In the genomic region with DNA sequence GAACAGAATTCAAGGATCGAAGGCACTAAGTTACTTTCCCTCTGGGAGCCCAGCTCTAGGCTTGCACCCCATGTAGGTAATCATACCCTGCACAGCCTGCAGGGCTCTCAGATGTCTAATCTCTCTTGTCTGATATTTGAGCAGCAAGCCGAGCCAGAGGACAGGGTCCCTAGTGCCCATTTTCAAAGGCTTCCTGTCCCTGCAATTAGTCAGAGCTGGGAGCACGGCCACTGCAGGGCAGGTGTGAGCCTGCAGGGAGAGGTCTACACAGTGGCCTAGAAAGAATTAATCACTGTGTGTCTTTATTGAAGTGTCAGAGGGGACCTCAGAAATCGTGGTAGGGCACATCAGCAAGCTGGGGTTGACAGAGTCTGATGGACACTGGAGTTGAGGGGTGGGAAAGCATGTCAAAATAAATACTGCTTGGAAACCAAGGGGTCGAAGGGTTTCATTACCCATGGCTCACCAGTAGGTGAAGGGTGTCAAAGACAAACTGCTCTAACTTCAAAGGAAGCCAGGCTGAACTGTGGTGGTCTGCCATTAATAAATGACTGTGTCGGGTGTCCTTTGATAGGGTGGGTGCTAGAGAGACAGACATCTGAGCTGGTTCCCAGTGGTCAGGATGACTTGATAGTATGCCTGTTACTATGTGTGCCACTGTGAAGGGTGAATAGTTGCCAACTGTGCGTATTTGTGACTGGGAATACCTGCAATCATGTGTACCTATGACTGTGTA, we compare ENCODE assay signal across 16 mouse cellular contexts. TPM values are rescaled to one million over a fixed set of nuclear protein-coding genes. Genes with fewer than 3 reads are reported as not detected.
DNase-seq lines count a peak whose midpoint lies in the region; ATAC-seq lines count a peak whose summit lies in the region.
"Had no signal": no experiment of that assay in that cellular context is flagged by ENCODE, and none has a peak within 500 bp of the region (broad histone marks: within the 10 kb centered on the region; RNA-seq: fewer than 3 reads in every experiment).

No protein-coding gene starts in this region.

- H3K4me2 ChIP-seq in hindbrain, embryonic 16.5 days (ENCODE audit: low read length) = no peak overlapping the region
- H3K4me2 ChIP-seq in embryonic facial prominence, embryonic 11.5 days (ENCODE audit: low read depth, low read length) = no peak overlapping the region
- no peak overlapping the region for H3K4me2 ChIP-seq in neural tube, embryonic 14.5 days (ENCODE audit: low read depth, low read length)
- H3K4me2 ChIP-seq: embryonic facial prominence, embryonic 13.5 days; heart, embryonic 15.5 days; liver, embryonic 13.5 days; lung, embryonic 15.5 days had no signal

- no peaks in the 10 kb centered on the region for H3K27me3 ChIP-seq in hindbrain, embryonic 10.5 days (ENCODE audit: insufficient read depth, poor library complexity, severe bottlenecking)
- no peaks in the 10 kb centered on the region for H3K27me3 ChIP-seq in hindbrain, embryonic 16.5 days (replicated peaks; ENCODE audit: control insufficient read depth, insufficient read depth, low read length)
- peaks cover 9% of the 10 kb centered on the region for H3K27me3 ChIP-seq in megakaryocyte, embryonic 14.5 days (replicated peaks)
- no peaks in the 10 kb centered on the region for H3K27me3 ChIP-seq in embryonic facial prominence, embryonic 11.5 days (ENCODE audit: control insufficient read depth, insufficient read depth, low read length)
- no peaks in the 10 kb centered on the region for H3K27me3 ChIP-seq in neural tube, embryonic 14.5 days (ENCODE audit: control insufficient read depth, insufficient read depth, low read length)
- H3K27me3 ChIP-seq: embryonic facial prominence, embryonic 13.5 days; heart, embryonic 15.5 days; liver, embryonic 13.5 days; lung, embryonic 15.5 days had no signal

- H3K9ac ChIP-seq in hindbrain, embryonic 16.5 days (ENCODE audit: low read depth, low read length) = no peak overlapping the region
- H3K9ac ChIP-seq in embryonic facial prominence, embryonic 11.5 days (replicated peaks; ENCODE audit: low read length) = no peak overlapping the region
- H3K9ac ChIP-seq in neural tube, embryonic 14.5 days (replicated peaks; ENCODE audit: low read depth, low read length) = no peak overlapping the region
- H3K9ac ChIP-seq: embryonic facial prominence, embryonic 13.5 days; heart, embryonic 15.5 days; liver, embryonic 13.5 days; lung, embryonic 15.5 days had no signal

- no peak overlapping the region for H3K4me3 ChIP-seq in hindbrain, embryonic 10.5 days
- H3K4me3 ChIP-seq in hindbrain, embryonic 16.5 days (ENCODE audit: low read length) = no peak overlapping the region
- peak overlapping the region; percentile 9 for H3K4me3 ChIP-seq in megakaryocyte, embryonic 14.5 days (replicated peaks)
- no peak overlapping the region for H3K4me3 ChIP-seq in embryonic facial prominence, embryonic 11.5 days (ENCODE audit: low read depth, low read length)
- no peak overlapping the region for H3K4me3 ChIP-seq in neural tube, embryonic 14.5 days (ENCODE audit: low read depth, low read length)
- H3K4me3 ChIP-seq: embryonic facial prominence, embryonic 13.5 days; heart, embryonic 15.5 days; liver, embryonic 13.5 days; lung, embryonic 15.5 days had no signal

- no peaks in the 10 kb centered on the region for H3K9me3 ChIP-seq in hindbrain, embryonic 10.5 days
- no peaks in the 10 kb centered on the region for H3K9me3 ChIP-seq in hindbrain, embryonic 16.5 days (ENCODE audit: control insufficient read depth, low read length)
- H3K9me3 ChIP-seq in megakaryocyte, embryonic 14.5 days = no peaks in the 10 kb centered on the region
- no peaks in the 10 kb centered on the region for H3K9me3 ChIP-seq in embryonic facial prominence, embryonic 11.5 days (replicated peaks; ENCODE audit: control insufficient read depth, low read length)
- no peaks in the 10 kb centered on the region for H3K9me3 ChIP-seq in neural tube, embryonic 14.5 days (ENCODE audit: control insufficient read depth, low read length)
- H3K9me3 ChIP-seq: embryonic facial prominence, embryonic 13.5 days; heart, embryonic 15.5 days; liver, embryonic 13.5 days; lung, embryonic 15.5 days had no signal

- 56% methylated on average over 7 of the region's 7 CpGs for WGBS in hindbrain, embryonic 10.5 days
- WGBS in hindbrain, embryonic 16.5 days = 51% methylated on average over 7 of the region's 7 CpGs
- 40% methylated on average over 7 of the region's 7 CpGs for WGBS in embryonic facial prominence, embryonic 11.5 days
- 40% methylated on average over 7 of the region's 7 CpGs for WGBS in neural tube, embryonic 14.5 days

- peaks cover 5% of the 10 kb centered on the region for H3K4me1 ChIP-seq in hindbrain, embryonic 10.5 days (replicated peaks)
- H3K4me1 ChIP-seq in hindbrain, embryonic 16.5 days (ENCODE audit: control insufficient read depth, insufficient read depth, low read depth, low read length) = no peaks in the 10 kb centered on the region
- H3K4me1 ChIP-seq in megakaryocyte, embryonic 14.5 days = no peaks in the 10 kb centered on the region
- no peaks in the 10 kb centered on the region for H3K4me1 ChIP-seq in embryonic facial prominence, embryonic 11.5 days (ENCODE audit: control insufficient read depth, insufficient read depth, low read length)
- no peaks in the 10 kb centered on the region for H3K4me1 ChIP-seq in neural tube, embryonic 14.5 days (ENCODE audit: control insufficient read depth, insufficient read depth, low read length)
- H3K4me1 ChIP-seq: embryonic facial prominence, embryonic 13.5 days; heart, embryonic 15.5 days; liver, embryonic 13.5 days; lung, embryonic 15.5 days had no signal

- peak; percentile 29 for DNase-seq in hindbrain, embryonic 10.5 days (ENCODE audit: low spot score)
- DNase-seq in embryonic facial prominence, embryonic 11.5 days (ENCODE audit: low spot score) = peak; percentile 10
- no peak for DNase-seq in gastrocnemius, postnatal 4 days (ENCODE audit: low spot score in 2 of 2)
- DNase-seq: adrenal gland, adult 2 months; cerebellum, postnatal 14 days; left cerebral cortex, postnatal 4 days; liver, embryonic 13.5 days; thymus, postnatal 36 days had no signal

- no peaks in the 10 kb centered on the region for H3K36me3 ChIP-seq in hindbrain, embryonic 10.5 days
- H3K36me3 ChIP-seq in hindbrain, embryonic 16.5 days (ENCODE audit: control insufficient read depth, insufficient read depth, low read length) = no peaks in the 10 kb centered on the region
- H3K36me3 ChIP-seq in megakaryocyte, embryonic 14.5 days (replicated peaks; ENCODE audit: low read length) = no peaks in the 10 kb centered on the region
- no peaks in the 10 kb centered on the region for H3K36me3 ChIP-seq in embryonic facial prominence, embryonic 11.5 days (replicated peaks; ENCODE audit: control insufficient read depth, insufficient read depth, low read depth, low read length)
- no peaks in the 10 kb centered on the region for H3K36me3 ChIP-seq in neural tube, embryonic 14.5 days (ENCODE audit: control insufficient read depth, insufficient read depth, low read length)
- H3K36me3 ChIP-seq: embryonic facial prominence, embryonic 13.5 days; heart, embryonic 15.5 days; liver, embryonic 13.5 days; lung, embryonic 15.5 days had no signal

- ATAC-seq in hindbrain, embryonic 16.5 days = no peak
- no peak for ATAC-seq in megakaryocyte, adult 5-6 weeks (ENCODE audit: poor library complexity, severe bottlenecking)
- ATAC-seq in embryonic facial prominence, embryonic 11.5 days (replicated peaks; ENCODE audit: insufficient number of reproducible peaks, low FRiP score, low TSS enrichment, low read depth) = peak; percentile 73
- ATAC-seq in neural tube, embryonic 14.5 days (ENCODE audit: low read depth) = 0 out of 2 replicates have a peak, but pooled peaks have one; percentile 21

- no peak overlapping the region for H3K27ac ChIP-seq in hindbrain, embryonic 10.5 days
- H3K27ac ChIP-seq in hindbrain, embryonic 16.5 days (ENCODE audit: low read depth, low read length) = no peak overlapping the region
- H3K27ac ChIP-seq in embryonic facial prominence, embryonic 11.5 days (replicated peaks; ENCODE audit: low read depth, low read length) = no peak overlapping the region
- H3K27ac ChIP-seq in neural tube, embryonic 14.5 days (ENCODE audit: low read depth, low read length) = no peak overlapping the region
- H3K27ac ChIP-seq: embryonic facial prominence, embryonic 13.5 days; heart, embryonic 15.5 days; liver, embryonic 13.5 days; lung, embryonic 15.5 days had no signal

RNA-seq across cellular contexts. Expression of gene Zfp831, which starts 18.3 kb away (rescaled TPM):
- polyA plus RNA-seq in hindbrain, embryonic 10.5 days (2016; fragmentation: Nextera tagmentation; extraction: Ambion mirVana) = not detected in 2 replicates
- not detected in 2 replicates for polyA plus RNA-seq in hindbrain, embryonic 16.5 days (2015; fragmentation: Nextera tagmentation; extraction: Ambion mirVana)
- polyA plus RNA-seq in megakaryocyte, embryonic 14.5 days (2012; ENCODE audit: insufficient read depth, low replicate concordance) = 0.08 TPM in 1 of 2 replicates, not detected in the other
- total RNA-seq in megakaryocyte, adult 5-6 weeks (2015) = 2.5 and 3.1 TPM in 2 replicates
- total RNA-seq in megakaryocyte, adult 5-6 weeks (2017) = 1.6 and 2.8 TPM in 2 replicates
- polyA plus RNA-seq in embryonic facial prominence, embryonic 11.5 days (2014; fragmentation: Nextera tagmentation; extraction: Ambion mirVana) = 0.08 TPM in 1 of 2 replicates, not detected in the other
- not detected in 2 replicates for polyA plus RNA-seq in neural tube, embryonic 14.5 days (2014; fragmentation: Nextera tagmentation; extraction: Ambion mirVana)
- total RNA-seq in gastrocnemius, postnatal 4 days (2021) = under 1 TPM; 0.08 to 0.10 TPM
- polyA plus RNA-seq: intestine, postnatal 0 days had no signal

Comparison
In these comparisons a context has a peak if more than half of its experiments do, and no peak if none do; other contexts are left out.
1. DNase-seq: peak in hindbrain, embryonic 10.5 days (single experiment) and embryonic facial prominence, embryonic 11.5 days (single experiment); none in gastrocnemius, postnatal 4 days (0 of 2).
2. ATAC-seq: peak in embryonic facial prominence, embryonic 11.5 days (single experiment) and neural tube, embryonic 14.5 days (single experiment); none in hindbrain, embryonic 16.5 days (single experiment) and megakaryocyte, adult 5-6 weeks (single experiment).